Mouse (Mus musculus) bone marrow macrophage, adult 2 months (primary cell): ENCODE results near the gene Trir.

Experiments used
- CTCF ChIP-seq: IDR thresholded peaks from 2 replicates; pipeline ENCODE4 v1.5.1; 2012; ENCODE audit warnings: low read depth, mild to moderate bottlenecking, low read length, moderate library complexity
- POLR2A ChIP-seq: IDR thresholded peaks from 2 replicates; pipeline ENCODE4 v1.6.1; 2012; ENCODE audit warnings: mild to moderate bottlenecking, low read depth, low read length, borderline replicate concordance

DNA sequence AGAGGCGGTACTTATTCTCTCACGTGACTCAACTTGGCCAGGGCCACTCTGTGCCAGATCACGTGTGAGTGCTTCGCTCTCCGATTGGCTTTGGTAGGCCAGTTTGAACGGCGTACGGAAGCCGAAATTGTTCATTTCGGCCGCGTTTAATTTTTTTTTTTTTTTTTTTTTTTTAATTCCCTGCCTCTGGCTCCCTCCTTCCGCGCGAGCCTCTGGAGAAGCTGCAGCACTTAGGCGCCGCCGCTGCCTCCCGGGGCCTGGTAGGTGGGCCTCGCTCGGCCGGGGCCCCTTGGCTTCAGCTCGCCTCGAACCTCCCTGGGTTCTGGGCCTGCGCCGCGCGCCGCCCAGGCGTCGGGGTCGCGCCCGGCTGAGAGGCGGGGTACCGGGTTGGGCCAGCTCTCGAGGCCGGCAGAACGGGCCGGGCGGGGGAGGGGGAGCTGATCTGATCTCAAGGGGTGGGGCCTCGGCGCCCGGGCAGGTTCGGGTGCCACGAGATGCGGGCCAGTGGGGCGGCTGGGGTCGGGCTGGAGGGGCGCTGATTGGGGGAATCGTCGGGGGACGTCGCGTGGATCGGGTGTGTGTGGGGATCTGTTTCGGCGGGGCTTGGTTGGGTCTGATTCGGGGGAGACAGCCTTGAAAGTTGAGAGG, 10.2 kb downstream of the Trir start, which contains the start of gene Tnpo2:
- TF ChIP-seq CTCF, result no peak
- no peak for TF ChIP-seq POLR2A
